Mouse (Mus musculus) kidney, adult 2 months (tissue): ENCODE measurements around the gene Prx. TPM values are rescaled to one million over a fixed set of nuclear protein-coding genes. Genes with fewer than 3 reads are reported as not detected.
A peak's percentile ranks its signal among the peaks of the same experiment; 100 is the strongest.

Source experiments
- DNase-seq: peaks from one replicate; pipeline ENCODE4 v3.0.0; 2021
- H3K27ac ChIP-seq: fragments of 200-500 bp; 2 replicates; pipeline ENCODE4 v1.5.1; 2012; ENCODE audit warnings: low read depth, low read length, control low read depth, inconsistent platforms; ENCODE audit not compliant: insufficient read depth
- H3K27me3 ChIP-seq: fragments of 200-500 bp; replicated peaks from 2 replicates; pipeline ENCODE4 v1.6.1; 2012; ENCODE audit warnings: mild to moderate bottlenecking, moderate library complexity, low read length, inconsistent platforms; ENCODE audit not compliant: control insufficient read depth, insufficient read depth
- H3K36me3 ChIP-seq: fragments of 200-500 bp; 2 replicates; pipeline ENCODE4 v1.6.1; 2012; ENCODE audit warnings: mild to moderate bottlenecking, moderate library complexity, low read length, inconsistent platforms; ENCODE audit not compliant: control insufficient read depth, insufficient read depth
- H3K4me1 ChIP-seq: fragments of 200-500 bp; 2 replicates; pipeline ENCODE4 v1.6.1; 2011; ENCODE audit warnings: low read length; ENCODE audit not compliant: control insufficient read depth, insufficient read depth
- H3K4me3 ChIP-seq: fragments of 200-500 bp; 2 replicates; pipeline ENCODE4 v1.5.1; 2011; ENCODE audit warnings: mild to moderate bottlenecking, low read depth, low read length, control low read depth; ENCODE audit not compliant: insufficient read depth
- CTCF ChIP-seq: fragments of 200-500 bp; conservative IDR thresholded peaks from 2 replicates; pipeline ENCODE4 v1.5.1; 2011; ENCODE audit warnings: low read depth, mild to moderate bottlenecking, control low read depth, low read length, moderate library complexity, mixed read lengths; ENCODE audit not compliant: insufficient read depth, insufficient read length
- POLR2A ChIP-seq: fragments of 200-500 bp; IDR thresholded peaks from one replicate; pipeline ENCODE4 v1.6.1; 2011; ENCODE audit warnings: low read depth, low read length, control low read depth
- WGBS: fragments of 180-500 bp; shearing (Covaris S2); methylation state at CpG from one replicate; pipeline ENCODE4 v1.1.7; 2018; 5-methylcytosine and 5-hydroxymethylcytosine counted together
- polyA plus RNA-seq: library from polyadenylated mRNA; depleted of rRNA; stranded (reverse); fragments of >200 nt; gene quantifications from 2 replicates; pipeline ENCODE4 v1.2.3, GENCODE M21; 2012

The Prx gene
- polyA plus RNA-seq, 1 experiment = 1.2 TPM

GRCm38 (mm10) chr7:27481627-27481969 is 17.5 kb upstream of the Prx start:
- peak overlapping the region; percentile 71; the same call in 1 of the 2 replicates for H3K4me3 ChIP-seq
- peaks cover 17% of the 10 kb centered on the region for H3K4me1 ChIP-seq
- DNase-seq = peak; percentile 97
- H3K27ac ChIP-seq = peak overlapping the region; percentile 91
- H3K36me3 ChIP-seq = no peaks in the 10 kb centered on the region
- TF ChIP-seq POLR2A = peak; percentile 18
- no peak for TF ChIP-seq CTCF
- no peaks in the 10 kb centered on the region for H3K27me3 ChIP-seq
- WGBS = 0% methylated on average over 9 of the region's 12 CpGs

- Histone ChIP-seq H3K4me3 (no peak overlapping the region), H3K27ac (no peak overlapping the region), H3K27me3 (no peaks in the 10 kb centered on the region), H3K36me3 (no peaks in the 10 kb centered on the region), H3K4me1 (peaks cover 14% of the 10 kb centered on the region)
- DNase-seq = no peak
- whole genome bisulfite sequencing = 87% methylated on average over 4 of the region's 4 CpGs
- no peak for TF ChIP-seq CTCF
- TF ChIP-seq POLR2A = no peak
These were observed 15.3 kb upstream of the Prx start for GRCm38 (mm10) chr7:27483860-27484259.

GRCm38 (mm10) chr7:27486102-27486769 is 12.9 kb upstream of the Prx start:
- H3K27me3 ChIP-seq = no peaks in the 10 kb centered on the region
- H3K36me3 ChIP-seq = no peaks in the 10 kb centered on the region; the same call in 1 of the 2 replicates
- H3K27ac ChIP-seq = peak overlapping the region; percentile 72
- peak; percentile 72 for DNase-seq
- TF ChIP-seq POLR2A (no peak), CTCF (no peak)
- peak overlapping the region; percentile 57 for H3K4me3 ChIP-seq
- H3K4me1 ChIP-seq = peaks cover 10% of the 10 kb centered on the region
- WGBS = 1% methylated on average over 13 of the region's 13 CpGs

- 1% methylated on average over 75 of the region's 80 CpGs for WGBS
- Histone ChIP-seq H3K4me1 (peaks cover 14% of the 10 kb centered on the region), H3K4me3 (peak within 1 kb of the TSS; percentile 72), H3K27ac (peak within 1 kb of the TSS; percentile 90), H3K36me3 (no peaks in the 10 kb centered on the region; the same call in 1 of the 2 replicates), H3K27me3 (no peaks in the 10 kb centered on the region)
- peak; percentile 100 for DNase-seq
- 0 out of 2 replicates have a peak, but pooled peaks have one; percentile 18 for TF ChIP-seq CTCF
- TF ChIP-seq POLR2A = peak; percentile 100
These were observed 12.1 kb upstream of the Prx start, which contains the start of gene Sertad1 for GRCm38 (mm10) chr7:27486770-27487697. Gene Sertad1, plus strand, starts transcription at chr7:27486910.

GRCm38 (mm10) chr7:27487740-27488268 is 11.3 kb upstream of the Prx start:
- 1% methylated on average over 13 of the region's 13 CpGs for WGBS
- Histone ChIP-seq H3K4me1 (peaks cover 14% of the 10 kb centered on the region), H3K27ac (peak overlapping the region; percentile 80), H3K27me3 (no peaks in the 10 kb centered on the region), H3K36me3 (no peaks in the 10 kb centered on the region; the same call in 1 of the 2 replicates), H3K4me3 (peak overlapping the region; percentile 72)
- peak; percentile 82 for DNase-seq
- TF ChIP-seq CTCF = no peak
- TF ChIP-seq POLR2A = no peak

GRCm38 (mm10) chr7:27489270-27489869 is 9.8 kb upstream of the Prx start:
- Histone ChIP-seq H3K27ac (no peak overlapping the region; the same call in 1 of the 2 replicates), H3K4me1 (peaks cover 14% of the 10 kb centered on the region), H3K4me3 (no peak overlapping the region), H3K27me3 (no peaks in the 10 kb centered on the region), H3K36me3 (no peaks in the 10 kb centered on the region; the same call in 1 of the 2 replicates)
- no peak for DNase-seq
- WGBS = 76% methylated on average over 25 of the region's 25 CpGs
- no peak for TF ChIP-seq CTCF
- no peak for TF ChIP-seq POLR2A

GRCm38 (mm10) chr7:27490227-27490542 is 8.9 kb upstream of the Prx start:
- Histone ChIP-seq H3K27me3 (no peaks in the 10 kb centered on the region), H3K27ac (peak overlapping the region; percentile 87), H3K4me3 (peak overlapping the region; percentile 13), H3K4me1 (peaks cover 14% of the 10 kb centered on the region), H3K36me3 (no peaks in the 10 kb centered on the region; the same call in 1 of the 2 replicates)
- 17% methylated on average over 4 of the region's 4 CpGs for WGBS
- DNase-seq = no peak
- no peak for TF ChIP-seq POLR2A
- no peak for TF ChIP-seq CTCF
